Mouse (Mus musculus) forebrain, postnatal 0 days (tissue): ENCODE results near the gene Fndc9. TPM values are rescaled to one million over a fixed set of nuclear protein-coding genes. Genes with fewer than 3 reads are reported as not detected.

Source experiments
- ATAC-seq: fragments of 200-750 bp; cut with Nextera tagmentation; 2 replicates; pipeline ENCODE4 v1.8.0; 2017; ENCODE audit warnings: mild to moderate bottlenecking, moderate library complexity
- DNase-seq: peaks from one replicate; pipeline ENCODE4 v3.0.0-alpha.2; 2015
- H3K27ac ChIP-seq: fragments of 300-500 bp; sonication (generic); 2 replicates; pipeline ENCODE4 v1.5.1; 2014; ENCODE audit warnings: low read depth, mild to moderate bottlenecking, antibody characterized with exemption, low read length, moderate library complexity, mixed read lengths
- H3K27me3 ChIP-seq: fragments of 300-500 bp; sonication (generic); 2 replicates; pipeline ENCODE4 v1.6.1; 2014; ENCODE audit warnings: mild to moderate bottlenecking, low read length, mixed read lengths; ENCODE audit not compliant: insufficient read depth
- H3K36me3 ChIP-seq: fragments of 300-500 bp; sonication (generic); 2 replicates; pipeline ENCODE4 v1.6.1; 2014; ENCODE audit warnings: mild to moderate bottlenecking, moderate library complexity; ENCODE audit not compliant: insufficient read depth
- H3K4me1 ChIP-seq: fragments of 300-500 bp; sonication (generic); 2 replicates; pipeline ENCODE4 v1.6.1; 2014; ENCODE audit warnings: antibody characterized with exemption; ENCODE audit not compliant: insufficient read depth
- H3K4me2 ChIP-seq: fragments of 300-500 bp; sonication (generic); 2 replicates; pipeline ENCODE4 v1.6.1; 2014; ENCODE audit warnings: low read depth, mild to moderate bottlenecking, moderate library complexity
- H3K4me3 ChIP-seq: fragments of 300-500 bp; sonication (generic); 2 replicates; pipeline ENCODE4 v1.5.1; 2014; ENCODE audit warnings: low read depth, low read length, mixed read lengths
- H3K9ac ChIP-seq: fragments of 300-500 bp; sonication (generic); 2 replicates; pipeline ENCODE4 v1.6.1; 2014; ENCODE audit warnings: mild to moderate bottlenecking
- H3K9me3 ChIP-seq: fragments of 300-500 bp; sonication (generic); 2 replicates; pipeline ENCODE4 v1.6.1; 2016; ENCODE audit warnings: low read length
- CTCF ChIP-seq: sonication (generic); IDR thresholded peaks from 2 replicates; pipeline ENCODE4 v1.5.1; 2016; ENCODE audit warnings: antibody characterized with exemption, control low read depth, low read depth
- WGBS: fragments of 180-500 bp; shearing (Covaris S2); extraction: QIAGEN DNeasy Blood & Tissue Kit; methylation state at CpG from one replicate; pipeline ENCODE4 v1.1.7; 2014; 5-methylcytosine and 5-hydroxymethylcytosine counted together
- polyA plus RNA-seq: library from polyadenylated mRNA; unstranded; fragments of >200 nt; fragmentation: Nextera tagmentation; extraction: Ambion mirVana; gene quantifications from 2 replicates; pipeline ENCODE4 v1.2.1, GENCODE M21; 2015
- total RNA-seq: library from RNA; depleted of rRNA; stranded (reverse); fragments of >200 nt; gene quantifications from 2 replicates; pipeline ENCODE4 v1.2.3, GENCODE M21; 2014

Fndc9 gene
- total and polyA plus RNA-seq, 2 experiments from 2014 or later, result 12.2 to 15.9 TPM

DNA sequence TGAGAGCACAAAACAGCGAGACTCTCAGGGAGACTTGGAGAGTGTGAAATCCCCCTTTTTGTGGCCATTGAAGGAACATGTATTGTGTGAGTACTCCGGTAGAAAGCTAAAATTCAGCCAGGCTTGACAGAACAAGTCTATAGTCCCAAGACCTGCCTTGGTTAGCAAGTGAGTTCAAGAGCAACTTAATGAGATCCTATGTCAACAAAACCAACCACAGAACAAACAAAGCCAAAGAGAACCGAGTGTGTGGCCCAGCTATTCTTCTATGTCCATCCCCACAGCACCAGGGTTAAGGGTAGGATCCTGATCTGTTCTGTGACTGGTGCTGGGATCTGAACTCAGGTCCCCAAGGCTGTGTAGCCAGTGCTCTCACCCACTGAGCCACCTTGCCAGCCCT is 29.3 kb downstream of the Fndc9 start:
- Histone ChIP-seq H3K4me3 (no peak overlapping the region), H3K36me3 (peaks cover 79% of the 10 kb centered on the region), H3K27me3 (no peaks in the 10 kb centered on the region), H3K27ac (no peak overlapping the region), H3K4me1 (no peaks in the 10 kb centered on the region), H3K9ac (no peak overlapping the region), H3K9me3 (no peaks in the 10 kb centered on the region), H3K4me2 (no peak overlapping the region)
- TF ChIP-seq CTCF, result no peak
- 78% methylated on average over 3 of the region's 3 CpGs for WGBS
- DNase-seq (no peak), ATAC-seq (no peak)

DNA sequence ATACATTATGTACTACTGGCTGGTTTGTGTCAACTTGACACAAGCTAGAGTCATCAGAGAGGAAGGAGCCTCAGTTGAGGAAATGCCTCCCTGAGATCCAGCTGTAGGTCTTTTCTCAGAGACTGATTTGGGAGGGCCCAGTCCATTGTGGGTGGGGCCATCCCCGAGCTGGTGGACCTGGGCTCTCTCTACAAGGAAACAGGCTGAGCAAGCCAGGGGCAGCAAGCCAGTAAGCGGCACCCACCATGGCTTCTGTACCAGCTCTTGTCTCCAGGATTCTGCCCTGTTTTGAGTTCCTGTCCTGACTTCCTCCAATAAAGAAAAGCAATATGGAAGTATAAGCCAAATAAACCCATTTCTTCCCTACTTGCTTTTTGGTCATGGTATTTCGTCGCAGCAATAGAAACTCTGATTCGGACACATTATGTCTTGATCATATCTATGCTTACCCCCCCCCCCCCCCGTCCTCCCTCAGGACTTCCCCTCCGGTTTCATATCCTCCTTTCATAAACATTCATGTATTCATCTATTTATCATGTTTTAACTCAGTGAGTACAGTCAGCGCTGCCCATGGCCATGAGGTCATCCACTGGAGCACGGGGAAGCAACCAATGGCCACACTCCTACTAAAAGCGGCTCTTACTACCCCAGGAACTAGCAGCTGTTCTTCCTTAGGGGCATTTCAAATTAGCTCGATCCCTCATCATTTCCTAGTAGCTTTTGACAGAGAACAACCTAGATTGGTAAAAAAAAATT is 29.9 kb downstream of the Fndc9 start:
- 91% methylated on average over 11 of the region's 11 CpGs for WGBS
- peaks cover 79% of the 10 kb centered on the region for H3K36me3 ChIP-seq
- no peaks in the 10 kb centered on the region for H3K27me3 ChIP-seq
- no peak overlapping the region for H3K27ac ChIP-seq
- H3K4me3 ChIP-seq, result no peak overlapping the region
- H3K4me1 ChIP-seq, result no peaks in the 10 kb centered on the region
- ATAC-seq (no peak), DNase-seq (no peak)
- no peaks in the 10 kb centered on the region for H3K9me3 ChIP-seq
- TF ChIP-seq CTCF, result no peak
- H3K4me2 ChIP-seq, result no peak overlapping the region
- H3K9ac ChIP-seq, result no peak overlapping the region

DNA sequence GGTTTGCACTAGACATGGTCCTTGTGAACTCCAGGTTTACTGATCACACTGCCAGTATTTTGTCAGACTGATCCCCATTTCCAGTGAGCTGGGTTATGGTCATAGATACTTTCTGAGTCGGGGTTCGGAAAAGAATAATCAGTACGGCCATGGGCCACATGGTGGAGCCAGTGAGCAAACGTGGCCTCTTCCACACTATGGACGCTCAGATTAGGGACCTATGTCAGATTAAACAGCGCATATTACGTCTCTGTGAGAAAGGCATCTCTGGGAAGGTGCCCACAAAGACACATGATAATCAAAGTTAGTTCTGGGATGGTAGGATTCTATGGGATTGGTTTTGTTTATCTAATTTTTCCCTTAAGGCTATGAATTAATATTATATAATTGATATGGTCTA is 33.7 kb downstream of the Fndc9 start:
- Histone ChIP-seq H3K4me2 (no peak overlapping the region), H3K27me3 (no peaks in the 10 kb centered on the region), H3K36me3 (peaks cover 80% of the 10 kb centered on the region), H3K9me3 (no peaks in the 10 kb centered on the region), H3K4me1 (no peaks in the 10 kb centered on the region), H3K4me3 (no peak overlapping the region), H3K9ac (no peak overlapping the region), H3K27ac (no peak overlapping the region)
- peak; percentile 86 for TF ChIP-seq CTCF
- DNase-seq (peak; percentile 77), ATAC-seq (peak; percentile 74)
- WGBS, result 15% methylated on average over 7 of the region's 7 CpGs

DNA sequence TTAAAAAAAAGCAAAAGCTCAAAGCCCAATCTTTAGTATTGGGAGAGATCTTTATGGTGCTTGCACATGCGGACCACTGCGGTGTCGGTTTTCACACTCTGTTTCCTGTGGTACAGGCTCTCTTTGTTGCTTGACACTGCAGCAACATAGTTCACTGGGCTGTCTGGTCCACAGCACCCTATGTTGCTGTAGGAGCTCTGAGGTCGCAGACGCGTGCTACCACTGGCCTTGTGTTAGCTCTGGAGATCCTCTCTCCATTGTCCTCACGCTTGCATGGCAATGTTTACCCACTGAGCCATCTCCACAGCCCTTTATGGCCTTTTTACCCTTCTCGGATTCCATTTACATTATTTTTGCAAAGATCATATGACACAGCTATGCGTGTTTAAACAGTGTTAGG is 34.1 kb downstream of the Fndc9 start:
- no peak overlapping the region for H3K27ac ChIP-seq
- no peak overlapping the region for H3K4me2 ChIP-seq
- ATAC-seq (peak; percentile 42), DNase-seq (no peak)
- 87% methylated on average over 9 of the region's 9 CpGs for WGBS
- no peaks in the 10 kb centered on the region for H3K4me1 ChIP-seq
- no peaks in the 10 kb centered on the region for H3K9me3 ChIP-seq
- H3K9ac ChIP-seq, result no peak overlapping the region
- no peak overlapping the region for H3K4me3 ChIP-seq
- no peak for TF ChIP-seq CTCF
- peaks cover 78% of the 10 kb centered on the region for H3K36me3 ChIP-seq
- no peaks in the 10 kb centered on the region for H3K27me3 ChIP-seq

DNA sequence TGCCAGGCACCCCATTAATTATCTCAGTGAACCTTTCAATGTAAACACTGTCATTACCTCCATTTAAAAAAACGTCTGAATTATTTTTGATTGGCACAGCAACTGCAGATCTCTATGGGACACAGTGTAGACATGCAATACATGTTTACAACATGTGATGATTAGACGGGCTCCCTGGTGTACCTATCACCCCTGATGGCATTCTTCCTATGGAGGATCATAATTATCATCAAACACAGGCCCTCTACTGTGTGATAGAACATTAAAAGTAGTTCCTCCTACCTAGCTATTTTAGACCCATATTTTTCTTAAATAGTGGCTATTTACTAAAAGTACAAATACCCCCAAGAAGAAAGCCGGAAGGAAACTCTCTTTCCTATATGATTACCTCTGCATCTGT is 34.6 kb downstream of the Fndc9 start:
- DNase-seq, result no peak
- Histone ChIP-seq H3K27me3 (no peaks in the 10 kb centered on the region), H3K9me3 (no peaks in the 10 kb centered on the region), H3K9ac (no peak overlapping the region), H3K27ac (no peak overlapping the region), H3K4me3 (no peak overlapping the region), H3K36me3 (peaks cover 73% of the 10 kb centered on the region), H3K4me2 (no peak overlapping the region), H3K4me1 (no peaks in the 10 kb centered on the region)
- no peak for TF ChIP-seq CTCF
- 69% methylated on average over 3 of the region's 3 CpGs for WGBS
- peak; percentile 19; the same call in 1 of the 2 replicates for ATAC-seq

DNA sequence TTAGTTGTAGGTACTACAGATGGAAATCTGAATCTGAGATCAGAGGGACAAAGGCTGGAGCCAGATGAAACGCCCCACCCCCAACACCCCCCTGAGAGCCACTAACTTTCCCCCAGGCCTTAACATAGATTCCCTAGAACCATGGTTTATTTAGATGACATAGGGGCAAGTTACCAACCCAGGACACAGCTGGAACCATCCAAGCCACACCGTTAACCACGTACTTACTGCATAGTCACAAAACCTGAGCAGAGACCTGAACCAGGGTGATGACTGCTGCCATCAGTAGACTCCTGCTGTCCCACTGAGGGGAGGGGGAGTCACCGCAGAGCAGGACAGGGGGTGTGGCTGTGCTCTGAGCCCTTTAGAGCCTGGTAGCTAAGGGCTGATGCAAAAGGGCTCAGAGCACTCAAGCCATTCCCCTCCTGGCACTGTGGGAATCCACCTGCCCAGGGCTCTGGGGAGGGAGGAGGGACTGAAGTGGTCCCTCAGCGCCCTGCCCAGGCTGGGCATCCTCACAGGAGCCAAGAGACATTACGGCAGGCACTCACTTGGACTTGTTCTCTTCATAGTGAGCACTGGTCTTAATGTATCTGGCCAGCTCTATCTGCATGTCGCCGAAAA is 36.8 kb downstream of the Fndc9 start:
- H3K4me1 ChIP-seq, result no peaks in the 10 kb centered on the region
- no peak overlapping the region for H3K4me3 ChIP-seq
- H3K27ac ChIP-seq, result no peak overlapping the region
- no peaks in the 10 kb centered on the region for H3K27me3 ChIP-seq
- no peaks in the 10 kb centered on the region for H3K9me3 ChIP-seq
- H3K9ac ChIP-seq, result no peak overlapping the region
- no peak overlapping the region for H3K4me2 ChIP-seq
- no peak for TF ChIP-seq CTCF
- peaks cover 63% of the 10 kb centered on the region for H3K36me3 ChIP-seq
- ATAC-seq, result no peak
- no peak for DNase-seq
- WGBS, result 73% methylated on average over 8 of the region's 8 CpGs

DNA sequence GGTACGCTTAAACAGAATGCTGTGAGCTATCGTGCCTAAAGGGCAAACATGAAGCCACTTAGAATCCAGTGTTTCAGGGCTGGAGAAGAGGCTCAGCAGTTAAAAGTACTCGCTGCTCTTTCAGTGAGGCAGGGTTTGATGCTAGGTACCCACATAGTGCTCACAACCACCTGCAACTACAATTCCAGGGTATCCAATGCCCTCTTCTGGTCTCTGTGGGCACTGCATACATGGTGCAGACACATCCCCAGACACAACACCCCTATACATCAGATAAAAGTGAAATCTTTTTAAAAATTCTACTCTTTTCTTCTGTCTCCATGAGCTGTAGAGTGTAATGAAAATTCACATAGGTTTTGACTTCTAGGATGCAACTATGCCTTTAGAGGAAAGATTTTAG is 38.6 kb downstream of the Fndc9 start:
- peak; percentile 43 for TF ChIP-seq CTCF
- no peaks in the 10 kb centered on the region for H3K9me3 ChIP-seq
- no peak overlapping the region for H3K4me2 ChIP-seq
- no peaks in the 10 kb centered on the region for H3K4me1 ChIP-seq
- 96% methylated on average over 3 of the region's 3 CpGs for WGBS
- no peak for DNase-seq
- no peaks in the 10 kb centered on the region for H3K27me3 ChIP-seq
- H3K36me3 ChIP-seq, result peaks cover 72% of the 10 kb centered on the region
- H3K9ac ChIP-seq, result no peak overlapping the region
- no peak overlapping the region for H3K27ac ChIP-seq
- no peak for ATAC-seq
- H3K4me3 ChIP-seq, result no peak overlapping the region
